Mouse (Mus musculus): ENCODE results near the gene Cat.

Cat gene

DNA sequence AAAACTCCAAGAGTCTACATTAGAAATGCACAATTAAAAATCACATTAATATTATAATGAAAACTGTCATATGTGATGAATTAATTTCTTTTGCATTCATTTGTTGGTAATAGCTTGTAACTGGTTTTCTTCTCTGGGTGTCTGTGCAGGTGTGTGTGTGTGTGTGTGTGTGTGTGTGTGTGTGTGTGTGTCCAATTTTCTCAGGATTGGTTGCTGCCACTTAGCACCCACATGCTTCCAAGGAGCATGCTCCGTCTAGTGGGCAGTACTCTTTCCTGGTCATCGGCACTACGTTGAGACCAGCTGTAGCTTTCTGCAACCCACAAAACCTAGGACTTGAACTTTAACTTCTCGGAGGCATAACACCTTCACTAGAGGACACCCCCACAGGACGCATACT lies 27.9 kb downstream of the Cat start:
- ChIA-PET CTCF (interaction anchor here (0.5 to 6.4 kb wide), 81 partner anchors 8 to 902 kb away, joined by 3 to 86 read pairs (median 4); partner anchors contain the start of genes Abtb2 (in 2 of the 4) and Cat (in 1 of the 4)), POLR2A (interaction anchor here in 3 of 4 experiments (0.6 to 2.1 kb wide), 13 partner anchors 8 to 544 kb away, joined by 3 to 7 read pairs (median 4); partner anchors contain the start of gene Cat (in 1 of the 3))

DNA sequence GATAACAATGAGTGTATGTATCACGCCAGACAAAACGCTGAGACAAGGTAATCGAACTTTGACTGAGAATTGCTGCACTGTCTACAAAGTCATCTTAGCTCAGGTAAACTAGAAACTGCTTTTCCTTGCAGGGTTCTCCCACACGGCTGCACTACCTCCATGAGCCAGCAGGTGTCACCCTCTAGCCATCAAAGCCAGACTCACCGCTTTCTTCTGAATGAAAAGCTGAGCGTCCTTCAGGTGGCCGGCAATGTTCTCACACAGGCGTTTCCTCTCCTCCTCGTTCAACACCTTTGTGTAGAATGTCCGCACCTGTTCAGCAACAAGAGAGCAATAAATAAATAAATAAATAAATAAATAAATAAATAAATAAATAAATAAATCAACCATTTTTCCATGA lies 28.3 kb downstream of the Cat start:
- ChIA-PET POLR2A (interaction anchor here in 3 of 4 experiments (0.7 to 2.1 kb wide), 13 partner anchors 8 to 544 kb away, joined by 3 to 7 read pairs (median 4); partner anchors contain the start of gene Cat (in 1 of the 3)), CTCF (interaction anchor here (0.5 to 6.4 kb wide), 83 partner anchors 9 to 901 kb away, joined by 3 to 86 read pairs (median 4); partner anchors contain the start of genes Abtb2 (in 2 of the 4) and Cat (in 1 of the 4))

DNA sequence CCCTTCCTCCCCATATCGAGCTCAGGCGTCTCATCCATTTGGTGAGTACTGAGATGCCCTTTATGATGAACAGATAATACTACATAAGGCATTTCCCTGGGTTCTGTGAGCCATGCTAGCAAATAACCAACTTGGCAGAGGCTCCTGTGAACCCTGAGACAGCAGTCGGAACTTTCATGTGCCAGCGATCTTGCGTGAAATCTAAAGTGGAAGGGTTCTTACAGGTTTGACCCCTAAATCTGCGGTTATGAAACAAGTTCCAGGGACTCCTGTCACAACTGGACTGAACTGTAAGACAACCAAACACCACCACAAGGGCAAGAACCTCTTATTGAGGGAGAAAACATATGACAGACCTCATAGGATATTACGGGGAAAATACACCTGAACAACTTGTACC lies 29.2 kb downstream of the Cat start:
- CTCF ChIA-PET = interaction anchor here (0.5 to 6.4 kb wide), 21 partner anchors 9 to 546 kb away, joined by 3 to 86 read pairs (median 8); no protein-coding TSS in a partner anchor

DNA sequence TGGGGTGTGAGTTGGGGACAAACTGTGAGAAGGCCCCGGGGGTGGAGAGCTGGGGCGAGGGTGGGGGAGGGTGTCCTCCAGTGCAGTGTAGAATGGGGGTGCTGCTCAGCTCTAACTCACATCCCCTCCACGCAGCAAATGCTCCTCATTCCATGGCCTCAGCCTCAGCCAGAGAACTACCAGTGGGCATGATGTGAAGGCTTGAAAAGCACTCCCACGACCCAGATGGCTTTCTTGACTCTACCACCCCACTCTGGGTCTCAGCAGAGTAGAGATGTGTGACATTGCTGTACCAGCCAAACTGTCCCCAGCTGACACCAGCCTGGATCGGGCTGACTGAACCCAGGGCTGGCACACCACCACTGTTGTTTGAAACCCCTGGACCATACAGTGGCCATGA lies 32.4 kb downstream of the Cat start:
- POLR2A ChIA-PET = no interaction called here
- CTCF ChIA-PET = no interaction called here

More for the DNA sequence above, 29.2 kb downstream of the Cat start:
- POLR2A ChIA-PET = interaction anchor here in 2 of 4 experiments (0.8 to 2.1 kb wide), 5 partner anchors 9 to 101 kb away, joined by 3 to 7 read pairs (median 5); no protein-coding TSS in a partner anchor

DNA sequence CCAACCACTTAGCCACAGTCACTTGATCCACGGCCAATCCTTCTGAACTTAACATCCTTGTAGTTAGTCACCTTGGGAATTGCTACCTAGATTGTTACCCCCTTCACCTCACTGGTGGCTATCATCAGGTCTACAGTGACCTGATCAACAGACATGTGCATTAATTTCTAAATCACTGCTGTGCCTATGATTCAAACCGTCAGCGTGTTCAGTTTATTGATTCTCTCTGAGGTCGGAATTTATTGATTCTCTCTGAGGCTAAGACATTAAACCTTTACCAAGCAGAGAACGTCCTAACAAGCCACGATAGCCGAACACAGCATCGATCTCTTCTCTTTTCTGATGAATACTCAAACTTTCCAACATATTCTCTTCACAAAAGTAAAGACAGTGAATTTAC lies 34.7 kb downstream of the Cat start:
- ChIA-PET POLR2A (no interaction called here), CTCF (interaction anchor here in 2 of 4 experiments (0.6 to 0.7 kb wide), 3 partner anchors 9 to 1890 kb away, joined by 3 to 5 read pairs (median 4); no protein-coding TSS in a partner anchor)

DNA sequence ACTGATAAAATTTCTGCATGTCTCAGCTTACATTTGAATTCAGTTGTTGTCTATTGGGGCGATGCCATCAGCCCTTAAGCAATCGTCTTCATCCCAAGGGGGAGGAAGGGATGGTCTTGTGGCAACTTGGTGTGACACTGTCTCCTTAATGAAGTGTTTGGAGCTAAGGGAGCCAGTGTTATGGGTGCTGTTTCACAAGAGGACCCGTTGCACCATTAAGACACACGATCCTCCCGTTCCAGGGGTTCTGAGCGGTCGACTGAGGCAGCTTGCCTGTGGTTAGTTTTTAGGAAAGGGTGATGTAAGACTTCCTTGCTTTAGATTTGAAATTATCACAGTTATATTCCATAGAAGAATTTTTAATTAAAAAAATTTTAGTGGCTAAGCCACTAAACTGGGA lies 35.1 kb downstream of the Cat start:
- ChIA-PET POLR2A (interaction anchor here in 1 of 4 experiments (0.8 kb wide), 1 partner anchor 10 kb away, joined by 3 read pairs; no protein-coding TSS in a partner anchor), CTCF (interaction anchor here (0.6 to 1.3 kb wide), 7 partner anchors 9 to 1890 kb away, joined by 3 to 5 read pairs (median 4); no protein-coding TSS in a partner anchor)

DNA sequence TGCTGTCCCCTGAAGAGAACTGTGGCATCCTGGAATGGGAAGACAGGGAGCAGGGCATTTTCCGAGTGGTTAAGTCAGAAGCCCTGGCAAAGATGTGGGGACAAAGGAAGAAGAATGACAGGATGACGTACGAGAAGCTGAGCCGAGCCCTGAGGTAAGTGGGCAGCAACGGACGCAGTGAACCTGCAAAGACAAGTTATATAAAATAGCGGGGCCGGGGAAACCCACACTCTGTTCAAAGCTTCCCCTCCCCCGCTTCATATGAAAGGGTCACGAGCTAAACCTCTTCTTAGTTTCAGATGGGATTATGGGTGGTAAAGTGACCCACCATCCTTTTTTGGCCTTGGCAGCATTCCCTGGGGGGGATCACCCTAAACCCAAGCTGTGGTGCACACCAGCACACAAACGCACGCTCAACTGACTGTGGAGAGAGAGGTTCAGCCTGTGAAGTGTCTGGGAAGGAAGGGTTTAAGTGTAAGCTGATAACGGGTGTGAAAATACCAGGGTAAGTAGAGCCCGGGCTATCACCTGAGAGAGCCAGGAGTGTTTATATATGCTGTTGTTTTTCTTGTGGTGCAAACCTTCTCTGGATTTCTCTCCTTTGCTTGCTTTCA lies 35.9 kb downstream of the Cat start:
- ChIA-PET CTCF (interaction anchor here (0.5 to 1.3 kb wide), 5 partner anchors 9 to 25 kb away, joined by 3 to 4 read pairs (median 3); no protein-coding TSS in a partner anchor), POLR2A (interaction anchor here in 1 of 4 experiments (0.8 to 1.1 kb wide), 2 partner anchors 8 to 9 kb away, joined by 3 read pairs; no protein-coding TSS in a partner anchor)

DNA sequence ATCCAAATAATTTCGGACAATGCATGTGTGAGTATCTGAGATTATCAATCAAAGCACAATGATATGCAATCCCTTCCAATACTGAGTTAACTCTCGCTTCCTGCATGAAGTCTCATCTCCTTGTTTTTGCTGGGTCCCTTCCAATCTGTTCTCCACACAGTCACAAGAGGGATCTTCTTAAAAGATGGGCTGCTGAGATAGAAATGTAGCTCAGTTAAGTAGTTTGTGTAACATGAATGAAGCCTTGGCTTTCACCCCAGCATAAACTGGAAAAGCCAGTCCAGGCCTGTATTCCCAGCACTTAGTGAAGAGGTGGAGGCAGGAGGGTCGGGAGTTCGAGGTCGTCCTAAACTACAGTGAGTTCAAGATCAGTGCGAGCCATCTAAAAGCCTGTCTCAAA lies 38.6 kb downstream of the Cat start:
- POLR2A ChIA-PET = interaction anchor here in 1 of 4 experiments (1.0 kb wide), 1 partner anchor 10 kb away, joined by 5 read pairs; no protein-coding TSS in a partner anchor

DNA sequence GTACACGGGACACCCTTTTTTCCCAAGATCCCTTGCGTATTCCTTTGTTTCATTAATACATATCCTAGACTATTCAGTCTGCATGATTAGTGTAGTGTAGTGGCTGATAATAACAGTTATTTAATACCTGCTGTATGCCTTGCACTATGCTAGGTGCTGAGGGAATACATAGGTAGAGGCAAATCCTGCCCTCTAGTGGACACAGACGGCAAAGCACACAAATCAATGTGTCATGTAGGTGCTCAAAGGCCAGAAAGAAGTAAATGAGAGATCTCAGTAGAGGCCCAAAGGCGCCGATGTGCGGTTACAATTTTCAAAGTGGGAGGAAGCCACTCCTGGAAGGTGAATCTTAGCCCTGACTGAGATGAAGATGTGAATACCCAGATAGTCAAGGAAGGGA lies 39.2 kb downstream of the Cat start:
- ChIA-PET POLR2A (no interaction called here), CTCF (interaction anchor here (0.6 to 1.7 kb wide), 7 partner anchors 11 to 360 kb away, joined by 3 to 6 read pairs (median 4); no protein-coding TSS in a partner anchor)

More for the DNA sequence above, 38.6 kb downstream of the Cat start:
- CTCF ChIA-PET = interaction anchor here in 2 of 4 experiments (0.8 to 1.7 kb wide), 4 partner anchors 10 to 101 kb away, joined by 3 to 6 read pairs (median 4); no protein-coding TSS in a partner anchor

DNA sequence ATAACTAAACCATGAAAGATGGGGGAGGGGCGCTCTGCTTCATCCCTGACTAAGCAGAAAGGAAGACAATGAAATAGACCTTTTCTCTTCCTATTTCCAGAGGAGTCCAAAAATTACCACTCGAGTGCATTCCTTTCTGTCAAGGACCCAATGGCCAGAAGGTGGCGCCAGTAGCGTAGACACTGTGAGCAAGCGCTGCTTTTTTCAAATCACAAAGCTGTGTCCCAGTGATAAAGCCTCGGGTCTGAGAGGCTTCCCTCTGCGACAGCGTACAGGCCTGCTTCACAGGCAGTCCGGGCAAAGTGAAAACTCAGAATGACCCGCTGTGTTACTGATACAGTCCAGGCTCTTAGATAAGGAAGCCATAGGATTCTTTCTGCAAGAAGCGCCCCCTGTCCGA lies 45.2 kb downstream of the Cat start:
- ChIA-PET POLR2A (interaction anchor here in 3 of 4 experiments (0.9 to 1.2 kb wide), 4 partner anchors 10 to 128 kb away, joined by 3 to 4 read pairs (median 3); no protein-coding TSS in a partner anchor), CTCF (interaction anchor here (0.5 to 3.4 kb wide), 64 partner anchors 9 to 1307 kb away, joined by 3 to 27 read pairs (median 3); partner anchors contain the start of gene Abtb2 (in 3 of the 4))

DNA sequence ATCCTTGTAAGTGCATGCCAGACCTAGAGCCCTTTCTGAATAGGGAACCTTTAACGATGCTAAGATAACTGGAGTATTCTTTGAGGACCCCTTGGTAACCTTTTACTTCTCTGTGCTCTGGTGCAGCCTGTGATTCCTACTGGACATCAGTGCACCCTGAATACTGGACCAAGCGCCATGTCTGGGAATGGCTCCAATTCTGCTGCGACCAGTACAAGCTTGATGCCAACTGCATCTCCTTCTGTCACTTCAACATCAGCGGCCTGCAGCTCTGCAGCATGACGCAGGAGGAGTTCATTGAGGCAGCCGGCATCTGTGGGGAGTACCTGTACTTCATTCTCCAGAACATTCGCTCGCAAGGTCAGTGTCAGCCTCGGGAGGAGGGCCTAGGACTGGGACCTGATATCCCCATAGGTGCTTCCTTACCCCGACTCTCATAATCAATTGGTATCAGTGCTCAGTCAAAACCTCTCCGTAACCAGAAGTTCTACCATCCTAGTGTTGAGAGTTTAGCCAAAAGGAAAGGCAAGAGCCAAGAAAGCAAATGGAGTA lies 45.8 kb downstream of the Cat start:
- POLR2A ChIA-PET = interaction anchor here in 1 of 4 experiments (1.0 kb wide), 1 partner anchor 39 kb away, joined by 3 read pairs; no protein-coding TSS in a partner anchor
- CTCF ChIA-PET = interaction anchor here (0.6 to 3.4 kb wide), 25 partner anchors 8 to 1306 kb away, joined by 3 to 27 read pairs (median 5); partner anchors contain the start of gene Abtb2 (in 1 of the 4)

DNA sequence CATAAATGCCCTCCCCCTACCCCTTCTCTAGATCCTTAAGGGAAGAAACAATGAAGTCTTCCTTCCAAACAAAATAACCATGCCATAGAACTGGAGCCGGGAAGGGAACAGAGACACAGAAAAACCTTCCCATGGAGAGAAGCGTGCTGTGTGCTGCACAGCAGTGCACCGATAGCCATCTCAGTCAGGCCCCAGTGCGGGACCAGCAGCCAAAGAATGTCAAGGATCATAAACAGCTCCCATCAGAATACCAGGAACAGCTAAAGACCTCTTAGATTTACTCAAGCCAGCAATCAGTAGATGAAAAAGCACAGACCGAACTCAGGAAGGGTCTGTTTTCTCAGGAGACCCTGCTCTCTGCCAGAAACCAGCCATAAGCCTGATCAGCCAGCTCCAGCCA lies 48.4 kb downstream of the Cat start:
- ChIA-PET CTCF (interaction anchor here in 3 of 4 experiments (0.5 to 2.4 kb wide), 10 partner anchors 12 to 565 kb away, joined by 3 to 11 read pairs (median 4); no protein-coding TSS in a partner anchor), POLR2A (interaction anchor here in 3 of 4 experiments (0.8 to 2.7 kb wide), 6 partner anchors 12 to 173 kb away, joined by 3 to 11 read pairs (median 3); partner anchors contain the start of genes Cat (in 2 of the 3) and Abtb2 (in 1 of the 3))

DNA sequence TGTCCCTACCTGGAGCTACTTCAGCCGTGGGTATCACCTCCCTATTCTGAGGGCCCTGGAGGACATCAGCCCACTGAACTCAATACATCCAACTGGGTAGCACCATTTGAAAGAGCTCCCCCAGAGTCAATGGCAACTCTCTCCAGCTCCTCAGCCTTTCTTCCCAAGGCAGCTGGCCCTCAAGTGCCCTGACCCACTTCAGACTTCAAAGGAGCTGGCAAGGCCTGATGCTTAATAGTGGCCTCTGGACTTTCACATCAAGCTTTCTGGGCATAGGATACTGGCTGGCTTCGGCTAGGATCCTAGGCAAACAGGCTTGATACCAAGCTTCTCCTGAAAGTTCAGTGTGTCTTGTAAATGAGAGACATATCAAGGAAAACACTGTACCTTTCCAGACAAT lies 49.9 kb downstream of the Cat start:
- ChIA-PET CTCF (interaction anchor here in 2 of 4 experiments (0.9 to 1.3 kb wide), 5 partner anchors 10 to 112 kb away, joined by 3 to 5 read pairs (median 3); no protein-coding TSS in a partner anchor), POLR2A (interaction anchor here in 1 of 4 experiments (0.7 to 1.2 kb wide), 2 partner anchors 10 to 74 kb away, joined by 3 to 4 read pairs; no protein-coding TSS in a partner anchor)

DNA sequence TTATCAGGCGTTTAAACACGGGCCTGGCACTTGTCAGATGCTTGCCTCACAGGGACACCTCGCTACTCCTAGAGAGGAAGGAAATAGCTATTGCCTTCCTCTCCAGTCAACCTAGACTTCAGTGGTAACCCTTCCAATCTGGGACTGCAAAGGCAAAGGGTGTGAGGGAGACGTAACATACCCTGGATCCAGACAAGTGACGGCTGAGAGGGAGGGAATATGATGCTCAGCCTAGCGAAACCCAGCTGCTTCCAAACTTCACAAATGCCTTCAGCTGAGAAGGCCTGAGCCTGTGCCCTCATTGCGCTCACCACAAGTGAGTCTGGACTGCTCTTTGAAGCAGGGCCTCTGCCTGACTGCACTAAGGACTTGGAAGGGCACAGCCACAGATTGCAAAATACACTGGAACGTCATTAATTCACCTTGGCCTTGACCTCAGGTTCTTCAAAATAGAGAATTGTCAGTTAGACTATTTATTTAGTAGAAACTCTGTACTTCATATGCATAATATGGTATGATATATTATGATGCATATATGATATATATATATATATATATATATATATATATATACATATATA lies 52.2 kb downstream of the Cat start:
- ChIA-PET POLR2A (interaction anchor here in 1 of 4 experiments (0.5 kb wide), 1 partner anchor 1540 kb away, joined by 3 read pairs; no protein-coding TSS in a partner anchor), CTCF (no interaction called here)

DNA sequence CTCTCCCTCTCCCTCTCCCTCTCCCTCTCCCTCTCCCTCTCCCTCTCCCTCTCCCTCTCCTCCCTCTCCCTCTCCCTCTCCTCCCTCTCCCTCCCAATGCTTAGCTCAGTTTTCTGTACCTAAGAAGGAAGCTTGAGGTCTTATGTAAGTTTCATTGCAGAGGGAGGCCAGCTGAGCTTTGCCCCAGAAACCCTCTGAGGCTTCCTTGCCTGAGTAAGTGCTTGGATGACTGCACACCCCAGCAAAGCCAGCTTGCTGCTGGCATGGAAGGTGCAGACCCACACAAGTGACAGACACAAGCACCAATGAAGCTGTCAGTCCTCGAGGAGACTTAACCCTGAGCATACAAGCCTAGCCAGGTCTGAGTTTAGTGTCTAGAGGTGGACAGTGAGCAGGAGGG lies 54.2 kb downstream of the Cat start:
- CTCF ChIA-PET = interaction anchor here in 3 of 4 experiments (0.5 to 2.8 kb wide), 3 partner anchors 9 to 18 kb away, joined by 3 to 14 read pairs (median 3); no protein-coding TSS in a partner anchor
- POLR2A ChIA-PET = no interaction called here

DNA sequence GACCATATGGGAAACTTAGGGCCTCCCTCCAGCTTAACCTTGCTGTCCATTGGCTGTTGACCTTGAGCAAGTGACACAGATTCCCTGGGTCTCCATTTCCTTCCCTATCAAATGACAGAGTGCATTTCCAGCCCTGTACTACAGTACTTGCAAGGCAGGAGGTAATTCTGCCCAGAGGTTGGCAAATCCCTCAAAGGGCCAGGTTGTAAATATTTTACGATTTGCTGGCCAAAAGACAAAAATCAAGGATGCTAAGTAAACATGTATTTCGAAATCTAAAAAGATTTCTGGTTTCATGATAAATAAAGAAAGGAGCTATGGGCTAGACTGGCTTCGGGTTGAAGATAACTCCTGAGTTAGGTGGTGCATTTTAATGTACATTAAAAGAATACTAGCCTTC lies 56.6 kb downstream of the Cat start:
- ChIA-PET POLR2A (interaction anchor here in 1 of 4 experiments (1.0 kb wide), 1 partner anchor 16 kb away, joined by 3 read pairs; no protein-coding TSS in a partner anchor), CTCF (interaction anchor here in 2 of 4 experiments (1.2 to 1.7 kb wide), 2 partner anchors 12 to 297 kb away, joined by 3 to 4 read pairs; no protein-coding TSS in a partner anchor)

DNA sequence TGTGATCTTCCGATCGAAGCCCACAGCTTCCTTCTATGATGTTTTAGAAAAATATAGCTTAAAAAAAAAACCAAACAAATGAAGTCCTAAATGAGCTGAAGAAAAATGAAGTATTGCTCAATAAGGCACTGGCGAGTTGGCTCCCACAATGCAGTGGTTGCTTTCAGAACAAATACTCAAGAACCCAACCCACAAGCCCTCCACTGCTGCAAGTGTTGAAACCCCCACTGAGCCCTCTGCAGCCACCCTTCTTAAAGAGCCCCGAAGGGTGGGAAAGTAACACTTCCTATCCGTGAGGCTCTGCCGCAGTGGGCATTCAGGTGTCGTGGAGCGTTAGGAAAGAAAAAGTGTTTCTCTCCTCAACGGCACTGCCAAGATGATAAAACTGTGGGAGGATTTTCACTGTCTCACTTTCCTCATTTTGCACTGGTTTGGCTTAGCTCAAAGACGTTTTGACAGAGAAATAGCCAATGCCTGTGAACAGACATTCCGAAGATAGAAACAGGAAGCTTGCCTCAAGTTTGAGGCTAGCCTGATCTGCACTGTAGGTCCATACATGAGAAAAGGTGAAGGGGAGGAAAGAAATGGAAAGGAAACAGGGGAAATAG lies 59.4 kb downstream of the Cat start:
- POLR2A ChIA-PET = interaction anchor here in 1 of 4 experiments (0.9 to 2.5 kb wide), 3 partner anchors 10 to 83 kb away, joined by 3 to 7 read pairs (median 4); no protein-coding TSS in a partner anchor
- CTCF ChIA-PET = interaction anchor here in 3 of 4 experiments (0.7 to 3.2 kb wide), 12 partner anchors 8 to 340 kb away, joined by 3 to 12 read pairs (median 5); no protein-coding TSS in a partner anchor
